Mouse (Mus musculus) c-Kit-positive CD71-positive TER-119-negative erythroid progenitor cells, embryonic 14.5 days (primary cell): ENCODE data around the gene C87436.
A peak's percentile ranks its signal among the peaks of the same experiment; 100 is the strongest.

Experiments
- DNase-seq: peaks from one replicate; pipeline ENCODE4 v3.0.0-alpha.2; 2013; ENCODE audit warnings: low read depth

The C87436 gene

GRCm38 (mm10) chr6:86426358-86426757 is 11.8 kb upstream of the C87436 start, which contains the start of gene Gm44790:
Gene Gm44790 (plus strand): TSS chr6:86426658.
- DNase-seq, result no peak

DNA sequence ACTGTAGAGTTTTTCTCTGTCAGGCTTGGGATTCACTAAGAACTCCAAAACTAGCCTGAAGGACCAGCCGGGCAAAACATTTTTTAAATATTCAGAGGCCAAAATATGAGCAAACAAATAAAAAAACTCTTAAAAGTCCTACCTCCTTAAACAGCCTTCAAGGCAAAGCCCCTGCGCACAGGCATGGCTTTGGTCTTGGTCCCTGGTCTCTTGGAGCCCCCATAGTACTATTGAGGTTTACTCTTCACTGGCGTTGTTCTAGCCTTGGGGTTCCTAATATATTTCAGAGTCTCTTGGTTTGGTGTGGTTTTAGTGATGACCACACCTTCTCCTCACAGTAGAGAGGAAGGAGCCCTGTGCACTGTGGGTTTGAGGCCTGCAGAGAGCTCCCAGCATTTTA is 6.6 kb upstream of the C87436 start:
- no peak for DNase-seq

DNA sequence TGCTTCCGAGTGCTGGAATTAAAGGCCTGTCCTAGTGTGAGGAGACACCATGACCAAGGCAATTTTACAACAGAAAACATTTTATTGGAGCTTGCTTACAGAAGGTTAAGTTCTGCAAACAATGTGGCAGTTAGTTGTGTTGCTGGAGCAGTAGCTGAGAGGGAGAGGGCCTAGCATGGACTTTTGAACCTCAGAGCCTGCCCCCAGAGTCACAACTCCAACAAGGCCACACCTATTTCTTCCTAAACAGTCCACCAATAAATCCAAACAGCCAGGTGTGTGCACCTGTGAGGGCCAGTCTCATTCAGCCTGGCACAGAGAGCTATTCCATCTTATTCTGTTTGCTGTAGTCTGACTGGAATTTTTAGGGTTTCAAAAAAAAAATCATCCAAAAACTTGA is 4.5 kb upstream of the C87436 start:
- no peak for DNase-seq

GRCm38 (mm10) chr6:86437711-86438110 is 463 bp upstream of the C87436 start:
- peak; percentile 73 for DNase-seq

- no peak for DNase-seq
Measured at GRCm38 (mm10) chr6:86439119-86439496, 934 bp downstream of the C87436 start.

DNA sequence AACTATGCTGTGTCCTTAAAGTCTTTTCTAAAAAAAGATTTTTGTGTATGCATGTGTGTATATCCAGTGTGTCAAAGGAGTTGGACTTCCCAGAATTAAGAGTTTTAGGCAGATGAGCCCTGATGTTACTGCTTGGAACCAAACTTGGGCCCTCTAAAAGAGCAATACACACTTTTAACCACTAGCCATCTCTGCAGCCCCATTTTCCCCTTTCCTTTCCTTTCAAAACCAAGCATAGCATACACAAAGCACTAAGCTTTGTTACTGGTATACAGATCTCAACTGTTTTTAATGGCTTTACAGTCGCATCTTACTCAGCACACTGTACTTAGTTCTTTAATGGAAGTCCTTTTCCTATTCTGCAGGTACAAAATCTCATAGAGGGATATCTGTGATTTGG is 1.4 kb downstream of the C87436 start:
- peak; percentile 10 for DNase-seq

- DNase-seq, result no peak
Measured at GRCm38 (mm10) chr6:86441571-86441970, 3.4 kb downstream of the C87436 start.

- DNase-seq, result no peak
Measured at GRCm38 (mm10) chr6:86445551-86445950, 7.4 kb downstream of the C87436 start.

- no peak for DNase-seq
Measured at GRCm38 (mm10) chr6:86446927-86447568, 8.9 kb downstream of the C87436 start.

- no peak for DNase-seq
Measured at GRCm38 (mm10) chr6:86456727-86457126, 18.6 kb downstream of the C87436 start.

DNA sequence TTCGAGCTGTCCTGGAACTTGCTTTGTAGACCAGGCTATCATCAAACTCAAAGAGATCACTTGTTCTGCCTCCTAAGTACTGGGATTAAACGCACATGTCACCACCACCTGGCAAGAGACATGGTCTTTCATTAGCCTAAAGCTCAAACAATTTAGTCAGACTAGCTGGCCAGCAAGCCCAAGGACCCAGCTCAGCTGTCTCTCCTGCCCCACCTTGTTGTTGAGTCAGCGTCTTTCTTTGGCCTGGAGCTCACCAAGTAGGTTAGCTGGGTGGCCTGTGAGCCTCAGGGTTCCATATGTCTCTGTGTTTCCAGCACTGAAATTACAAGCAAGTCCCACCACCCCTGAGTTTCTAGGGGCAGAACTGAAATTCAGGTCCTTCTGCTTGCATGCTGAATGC is 24.9 kb downstream of the C87436 start:
- DNase-seq, result no peak

DNA sequence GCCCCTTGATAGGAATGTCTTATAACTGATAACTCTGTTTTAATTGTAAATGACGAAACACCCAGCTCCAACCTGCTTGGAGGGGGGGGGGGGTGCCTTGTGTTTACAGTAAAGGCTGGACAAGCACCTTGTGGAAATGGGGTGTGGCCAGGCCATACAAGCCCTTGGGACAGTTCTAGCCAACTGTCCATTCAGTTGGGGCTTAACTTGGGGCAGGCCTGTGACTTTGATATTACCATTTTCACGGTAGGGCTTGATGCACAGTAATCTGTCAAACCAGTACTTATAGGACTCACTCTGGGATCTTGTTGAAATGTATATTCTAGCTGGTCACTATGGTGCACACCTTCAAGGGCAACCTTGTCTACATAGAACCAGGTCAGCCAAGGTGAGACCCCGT is 33.1 kb downstream of the C87436 start:
- no peak for DNase-seq

DNA sequence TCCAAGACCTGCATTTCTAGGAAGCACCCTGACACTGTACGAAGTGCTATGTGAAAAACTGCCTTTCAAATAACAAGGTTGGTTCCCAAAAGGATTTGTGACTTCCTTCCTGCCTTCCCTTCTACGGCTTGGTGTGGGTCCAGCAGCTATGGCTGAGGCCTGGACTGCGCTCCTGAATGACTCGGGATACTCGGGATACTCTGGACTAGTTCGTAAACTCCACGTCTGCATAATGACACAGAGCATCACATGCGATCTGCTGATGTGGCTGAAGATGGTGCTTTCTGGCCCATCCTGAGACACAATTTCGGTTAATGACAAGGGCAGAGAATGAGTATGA is 33.6 kb downstream of the C87436 start:
- no peak for DNase-seq

DNA sequence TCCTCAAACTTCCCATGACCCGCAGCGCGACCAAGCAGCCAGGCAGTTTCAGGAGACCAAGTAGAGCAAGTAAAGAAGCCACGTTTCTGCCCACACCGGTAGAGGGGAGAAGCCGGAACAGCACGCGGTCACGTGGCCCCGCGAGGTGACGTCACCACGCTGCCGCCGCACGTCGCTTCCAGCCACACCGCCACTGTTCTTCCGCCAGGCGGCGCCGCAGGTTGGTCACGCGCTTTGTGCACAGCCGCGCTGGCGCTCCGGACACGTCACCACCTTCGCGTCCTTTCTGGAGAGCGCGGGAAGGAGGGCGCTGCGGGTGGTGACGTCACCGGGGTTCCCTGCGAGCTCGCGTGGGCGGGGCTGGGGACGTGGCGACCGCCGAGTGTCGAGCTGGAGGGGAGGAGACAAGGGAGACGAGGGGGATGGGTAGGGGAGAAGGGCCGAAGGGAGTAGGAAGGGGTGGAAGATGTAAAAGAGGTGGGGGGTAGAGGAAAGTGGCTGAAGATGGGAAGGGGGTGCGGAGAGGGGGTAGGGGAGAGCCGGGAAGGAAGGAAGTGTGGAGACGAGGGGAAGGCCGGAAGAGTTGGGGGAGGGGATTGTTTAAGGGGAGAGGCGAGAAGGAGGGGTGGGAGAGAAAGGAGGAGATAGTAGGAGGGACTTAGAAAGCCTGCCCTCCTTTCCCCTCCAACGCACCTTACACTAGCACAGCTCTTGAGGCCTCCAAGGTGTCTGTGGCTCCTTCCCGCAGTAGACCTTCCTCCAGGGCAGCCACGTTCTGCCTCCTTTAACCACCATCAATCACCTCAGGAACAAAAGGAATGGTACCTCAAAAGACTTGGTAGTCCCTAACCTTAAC is 34.2 kb downstream of the C87436 start:
- peak; percentile 98 for DNase-seq

DNA sequence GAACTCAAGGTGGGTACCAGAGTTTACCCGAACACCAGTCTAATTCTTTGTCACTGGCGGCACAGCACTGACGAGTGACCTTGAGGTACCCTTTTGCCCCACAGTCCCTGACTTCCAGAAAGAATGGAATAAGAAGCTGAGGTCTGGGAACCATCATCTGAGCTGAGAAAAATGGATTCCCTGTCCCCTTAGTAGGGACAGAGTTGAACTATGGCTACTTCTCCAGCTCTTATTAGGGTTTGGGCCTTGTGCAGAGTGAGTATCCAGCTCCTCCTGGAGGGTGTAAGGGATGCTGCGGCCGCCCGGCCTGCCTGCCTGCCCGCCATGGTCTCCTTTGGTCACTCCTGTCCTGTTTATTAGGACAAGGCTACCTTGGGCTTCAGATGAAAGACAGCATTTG is 34.9 kb downstream of the C87436 start:
- DNase-seq, result no peak

GRCm38 (mm10) chr6:86474072-86474471 is 35.9 kb downstream of the C87436 start:
- DNase-seq, result no peak

DNA sequence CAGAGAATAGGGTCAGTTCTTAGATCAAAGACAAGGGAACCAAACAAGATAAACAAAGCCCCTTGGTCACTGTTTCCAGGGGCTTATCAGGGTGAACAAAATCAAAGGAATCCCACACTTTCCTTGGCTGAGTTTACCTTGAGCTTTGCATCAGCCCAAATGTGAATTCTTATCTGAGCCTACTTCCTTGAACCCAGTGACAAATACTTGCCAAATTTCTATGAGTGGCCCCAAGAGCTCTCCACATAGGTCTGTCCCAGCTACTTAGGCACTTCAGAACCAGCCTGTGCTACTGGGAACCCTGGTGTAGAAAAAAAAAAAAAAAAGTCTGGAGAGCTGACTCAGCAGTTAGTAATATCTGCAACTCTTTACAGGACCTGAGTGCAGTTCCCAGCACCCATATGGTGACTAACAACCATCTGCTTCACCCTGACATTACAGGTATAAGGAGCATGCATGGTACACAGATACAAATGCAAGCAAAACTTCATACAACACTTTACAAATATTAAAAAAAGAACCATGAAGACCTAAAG is 36.5 kb downstream of the C87436 start:
- DNase-seq, result no peak

- no peak for DNase-seq
Measured at GRCm38 (mm10) chr6:86475462-86476167, 37.4 kb downstream of the C87436 start.

- no peak for DNase-seq
Measured at GRCm38 (mm10) chr6:86476931-86477330, 38.8 kb downstream of the C87436 start.

- DNase-seq, result no peak
Measured at GRCm38 (mm10) chr6:86479311-86479710, 41.1 kb downstream of the C87436 start.

DNA sequence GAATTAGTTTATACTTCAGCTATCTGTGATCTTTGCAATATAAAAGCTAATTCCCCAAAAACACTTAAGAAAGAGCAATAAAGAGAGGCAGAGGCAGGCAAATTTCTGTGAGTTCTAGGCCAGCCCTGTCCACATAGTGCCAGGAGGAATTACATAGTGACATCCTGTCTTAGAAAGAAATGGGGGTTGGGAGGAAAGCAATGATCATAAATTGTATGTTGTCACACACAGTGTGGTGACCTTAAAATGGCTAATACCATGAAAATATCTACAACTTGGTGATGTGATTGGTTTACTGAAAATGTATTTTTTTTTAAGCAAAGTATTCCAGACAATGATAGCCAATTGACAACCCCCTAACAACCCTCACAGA is 41.6 kb downstream of the C87436 start:
- DNase-seq, result no peak

DNA sequence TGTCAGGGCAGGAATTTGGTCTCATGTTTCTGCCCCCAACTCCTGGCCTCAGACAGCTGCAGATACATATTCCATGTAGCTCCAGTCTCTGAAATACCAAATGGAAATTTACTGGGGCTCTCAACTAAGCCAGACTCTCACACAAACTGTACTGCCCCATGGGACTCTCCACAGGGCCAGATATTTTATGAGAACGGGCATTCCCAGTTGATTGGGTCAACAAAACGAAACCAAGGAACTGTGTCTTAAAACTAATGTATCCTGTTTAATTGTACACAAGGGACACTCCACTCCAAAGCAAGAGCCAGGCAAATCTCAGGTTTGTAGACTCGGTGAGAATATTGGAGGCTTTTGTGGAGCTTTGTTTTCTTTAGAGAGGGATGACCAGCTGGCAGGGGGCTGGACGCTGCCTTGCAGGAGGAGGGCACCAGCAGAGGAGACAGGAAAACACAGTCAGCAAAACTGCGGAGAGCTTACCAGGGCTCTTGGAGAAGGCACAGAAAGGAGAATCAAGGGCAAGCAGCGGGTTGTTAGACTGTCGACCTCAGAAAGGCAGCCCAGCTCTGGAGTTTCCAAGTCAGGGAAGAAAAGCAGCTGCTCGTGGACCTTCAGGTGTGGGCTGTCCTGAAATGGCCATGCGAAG is 42.1 kb downstream of the C87436 start:
- no peak for DNase-seq
